Mouse (Mus musculus) testis, adult 2 months (tissue): ENCODE measurements around the gene Mroh2a.

ENCODE experiments used
- CTCF ChIP-seq: fragments of 200-500 bp; IDR thresholded peaks from 2 replicates; pipeline ENCODE4 v1.5.1; 2012; ENCODE audit warnings: low read depth, mild to moderate bottlenecking, inconsistent platforms, low read length, moderate library complexity; ENCODE audit not compliant: control insufficient read depth, insufficient read depth, insufficient replicate concordance
- POLR2A ChIP-seq: fragments of 200-500 bp; IDR thresholded peaks from 2 replicates; pipeline ENCODE4 v1.6.1; 2012; ENCODE audit warnings: low read depth, mild to moderate bottlenecking, inconsistent platforms, low read length, moderate library complexity; ENCODE audit not compliant: control insufficient read depth

DNA sequence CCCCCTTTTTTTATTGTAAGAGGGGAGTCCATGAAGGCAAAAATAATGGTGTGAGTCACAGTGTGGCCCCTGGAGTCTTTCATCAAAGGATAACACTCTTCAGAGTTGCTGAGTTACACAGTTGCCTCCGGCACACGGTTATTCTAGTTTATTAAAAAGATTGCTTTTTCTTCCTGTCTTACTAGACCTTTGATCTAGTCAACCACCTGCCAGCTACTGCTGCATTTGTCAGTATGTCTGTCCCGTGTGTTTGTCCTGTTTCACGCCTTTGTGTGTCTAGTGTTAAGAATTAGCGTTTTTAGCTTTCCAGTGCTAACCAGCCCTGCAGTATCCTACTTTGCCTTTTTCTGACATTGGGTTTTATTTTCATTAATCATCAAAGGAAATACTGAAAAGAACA, 58.9 kb downstream of the Mroh2a start:
- TF ChIP-seq CTCF (no peak), POLR2A (no peak)
